Mouse (Mus musculus) heart, postnatal 0 days (tissue): ENCODE data around the gene Trpm1. TPM values are rescaled to one million over a fixed set of nuclear protein-coding genes. Genes with fewer than 3 reads are reported as not detected.

Experiments used
- ATAC-seq: fragments of 200-750 bp; cut with Nextera tagmentation; 2 replicates; pipeline ENCODE4 v1.8.0; 2017; ENCODE audit warnings: low read depth, moderate number of reproducible peaks, moderate library complexity; ENCODE audit not compliant: insufficient read depth
- DNase-seq: peaks from one replicate; pipeline ENCODE4 v3.0.0-alpha.2; 2016; ENCODE audit warnings: low spot score
- H3K27ac ChIP-seq: fragments of 300-500 bp; sonication (generic); 2 replicates; pipeline ENCODE4 v1.5.1; 2014; ENCODE audit warnings: low read depth, mild to moderate bottlenecking
- H3K27me3 ChIP-seq: fragments of 300-500 bp; sonication (generic); 2 replicates; pipeline ENCODE4 v1.6.1; 2014; ENCODE audit warnings: low read length, mixed read lengths; ENCODE audit not compliant: control insufficient read depth, insufficient read depth
- H3K36me3 ChIP-seq: fragments of 300-500 bp; sonication (generic); replicated peaks from 2 replicates; pipeline ENCODE4 v1.6.1; 2014; ENCODE audit warnings: low read length, mixed read lengths; ENCODE audit not compliant: control insufficient read depth, insufficient read depth
- H3K4me1 ChIP-seq: fragments of 300-500 bp; sonication (generic); 2 replicates; pipeline ENCODE4 v1.6.1; 2014; ENCODE audit warnings: antibody characterized with exemption; ENCODE audit not compliant: control insufficient read depth, insufficient read depth
- H3K4me2 ChIP-seq: fragments of 300-500 bp; sonication (generic); 2 replicates; pipeline ENCODE4 v1.6.1; 2014; ENCODE audit warnings: low read depth, mild to moderate bottlenecking, low read length, moderate library complexity
- H3K4me3 ChIP-seq: fragments of 300-500 bp; sonication (generic); 2 replicates; pipeline ENCODE4 v1.5.1; 2014; ENCODE audit warnings: low read depth, low read length
- H3K9ac ChIP-seq: fragments of 300-500 bp; sonication (generic); replicated peaks from 2 replicates; pipeline ENCODE4 v1.6.1; 2014; ENCODE audit warnings: low read depth, low read length, mixed read lengths
- H3K9me3 ChIP-seq: fragments of 300-500 bp; sonication (generic); replicated peaks from 2 replicates; pipeline ENCODE4 v1.6.1; 2016; ENCODE audit warnings: low read length; ENCODE audit not compliant: control insufficient read depth
- CTCF ChIP-seq: IDR thresholded peaks from 2 replicates; pipeline ENCODE4 v1.5.1; 2016; ENCODE audit warnings: antibody characterized with exemption, control low read depth, low read depth
- EP300 ChIP-seq: IDR thresholded peaks from 2 replicates; pipeline ENCODE4 v1.6.1; 2016; ENCODE audit warnings: antibody characterized with exemption, low read depth
- WGBS: fragments of 180-500 bp; shearing (Covaris S2); extraction: QIAGEN DNeasy Blood & Tissue Kit; methylation state at CpG from one replicate; pipeline ENCODE4 v1.1.7; 2014; 5-methylcytosine and 5-hydroxymethylcytosine counted together
- polyA plus RNA-seq: library from polyadenylated mRNA; unstranded; fragments of >200 nt; fragmentation: Nextera tagmentation; extraction: Ambion mirVana; gene quantifications from 2 replicates; pipeline ENCODE4 v1.2.1, GENCODE M21; 2015
- total RNA-seq: library from RNA; depleted of rRNA; stranded (reverse); fragments of >200 nt; gene quantifications from 2 replicates; pipeline ENCODE4 v1.2.3, GENCODE M21; 2014; ENCODE audit warnings: low replicate concordance

Trpm1 gene
- total and polyA plus RNA-seq, 2 experiments from 2014 or later = 0.14 TPM; not detected in 1

GRCm38 (mm10) chr7:64236521-64236920, 82.9 kb downstream of the Trpm1 start:
- H3K36me3 ChIP-seq = no peaks in the 10 kb centered on the region
- TF ChIP-seq EP300 (no peak), CTCF (no peak)
- no peak overlapping the region for H3K4me2 ChIP-seq
- H3K9me3 ChIP-seq = no peaks in the 10 kb centered on the region
- ATAC-seq (no peak), DNase-seq (no peak)
- no peaks in the 10 kb centered on the region for H3K27me3 ChIP-seq
- H3K9ac ChIP-seq = no peak overlapping the region
- whole genome bisulfite sequencing = 70% methylated on average over 4 of the region's 4 CpGs
- no peak overlapping the region for H3K27ac ChIP-seq
- H3K4me1 ChIP-seq = no peaks in the 10 kb centered on the region
- no peak overlapping the region for H3K4me3 ChIP-seq

- H3K27ac ChIP-seq = no peak overlapping the region
- no peak for TF ChIP-seq CTCF
- TF ChIP-seq EP300 = no peak
- no peaks in the 10 kb centered on the region for H3K4me1 ChIP-seq
- H3K27me3 ChIP-seq = no peaks in the 10 kb centered on the region
- H3K9ac ChIP-seq = no peak overlapping the region
- no peak for ATAC-seq
- H3K9me3 ChIP-seq = no peaks in the 10 kb centered on the region
- H3K4me2 ChIP-seq = no peak overlapping the region
- WGBS = 88% methylated on average over 8 of the region's 8 CpGs
- H3K4me3 ChIP-seq = no peak overlapping the region
- no peak for DNase-seq
- H3K36me3 ChIP-seq = no peaks in the 10 kb centered on the region
Measured at GRCm38 (mm10) chr7:64237747-64238146, 84.1 kb downstream of the Trpm1 start.

- H3K9me3 ChIP-seq = no peaks in the 10 kb centered on the region
- H3K4me1 ChIP-seq = no peaks in the 10 kb centered on the region
- H3K27me3 ChIP-seq = no peaks in the 10 kb centered on the region
- no peak overlapping the region for H3K4me2 ChIP-seq
- no peak for TF ChIP-seq EP300
- no peak for TF ChIP-seq CTCF
- H3K27ac ChIP-seq = no peak overlapping the region
- DNase-seq (no peak), ATAC-seq (no peak)
- no peak overlapping the region for H3K9ac ChIP-seq
- no peak overlapping the region for H3K4me3 ChIP-seq
- H3K36me3 ChIP-seq = no peaks in the 10 kb centered on the region
- WGBS = 81% methylated on average over 7 of the region's 7 CpGs
Measured at GRCm38 (mm10) chr7:64238410-64239086, 84.9 kb downstream of the Trpm1 start.

- no peak overlapping the region for H3K4me2 ChIP-seq
- ATAC-seq = no peak
- H3K9me3 ChIP-seq = no peaks in the 10 kb centered on the region
- H3K4me1 ChIP-seq = no peaks in the 10 kb centered on the region
- H3K36me3 ChIP-seq = no peaks in the 10 kb centered on the region
- TF ChIP-seq EP300 (no peak), CTCF (no peak)
- no peak overlapping the region for H3K4me3 ChIP-seq
- no peak for DNase-seq
- H3K9ac ChIP-seq = no peak overlapping the region
- H3K27me3 ChIP-seq = no peaks in the 10 kb centered on the region
- 71% methylated on average over 9 of the region's 9 CpGs for WGBS
- H3K27ac ChIP-seq = no peak overlapping the region
Measured at GRCm38 (mm10) chr7:64239138-64239805, 85.6 kb downstream of the Trpm1 start.

- ATAC-seq (no peak), DNase-seq (no peak)
- TF ChIP-seq CTCF (no peak), EP300 (no peak)
- WGBS = 60% methylated on average over 4 of the region's 4 CpGs
- Histone ChIP-seq H3K27ac (no peak overlapping the region), H3K36me3 (no peaks in the 10 kb centered on the region), H3K27me3 (no peaks in the 10 kb centered on the region), H3K4me1 (no peaks in the 10 kb centered on the region), H3K4me2 (no peak overlapping the region), H3K9ac (no peak overlapping the region), H3K4me3 (no peak overlapping the region), H3K9me3 (no peaks in the 10 kb centered on the region)
Measured at GRCm38 (mm10) chr7:64239806-64240315, 86.2 kb downstream of the Trpm1 start.
